Comparison of ENCODE assay signal across 19 mouse cellular contexts in the genomic region with DNA sequence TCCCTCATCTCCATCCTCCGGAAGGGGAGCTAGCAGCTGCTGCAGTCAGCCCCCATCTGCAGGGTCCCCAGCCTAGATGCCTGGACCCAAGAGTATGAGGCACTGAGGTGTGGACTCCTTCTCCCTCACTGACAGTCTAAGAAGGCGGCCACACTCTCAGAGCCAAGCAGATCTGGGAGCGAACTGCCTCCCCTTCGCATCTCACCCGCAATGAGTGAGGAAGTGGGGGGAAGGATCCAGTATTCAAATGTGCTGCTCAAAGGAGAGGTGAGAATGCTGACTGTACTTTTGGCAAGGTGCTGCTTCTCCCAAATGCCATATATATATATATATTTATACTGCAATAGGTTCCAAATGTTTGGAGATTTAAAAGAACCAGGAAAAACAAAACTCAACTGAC. TPM values are rescaled to one million over a fixed set of nuclear protein-coding genes. Genes with fewer than 3 reads are reported as not detected.
"Had no signal": no experiment of that assay in that cellular context is flagged by ENCODE, and none has a peak within 500 bp of the region (broad histone marks: within the 10 kb centered on the region; RNA-seq: fewer than 3 reads in every experiment).

No protein-coding gene starts in this region.

- DNase-seq: kidney, adult 18-20 months; kidney, postnatal 10 days; kidney, postnatal 4 days; liver; liver, embryonic 13.5 days; liver, postnatal 0 days; lung, postnatal 14 days; retina, postnatal 1 day; thymus, adult 18-20 months; thymus, postnatal 14 days had no signal

- H3K4me3 ChIP-seq: intestine, embryonic 15.5 days; layer of hippocampus, adult 2 months; limb, embryonic 12.5 days; liver, embryonic 13.5 days; lung, embryonic 15.5 days; megakaryocyte, embryonic 14.5 days; midbrain, embryonic 15.5 days; neural tube, embryonic 12.5 days had no signal

- H3K4me1 ChIP-seq: intestine, embryonic 15.5 days; limb, embryonic 12.5 days; lung, embryonic 15.5 days; midbrain, embryonic 15.5 days; neural tube, embryonic 12.5 days had no signal

- H3K27ac ChIP-seq: intestine, embryonic 15.5 days; layer of hippocampus, adult 2 months; limb, embryonic 12.5 days; liver, embryonic 13.5 days; lung, embryonic 15.5 days; macrophage; midbrain, embryonic 15.5 days; neural tube, embryonic 12.5 days; stomach, postnatal 0 days had no signal

RNA-seq across cellular contexts. Expression of gene Ngef, which starts 29.7 kb away (rescaled TPM):
- polyA plus RNA-seq: macrophage had no signal
